In genomic region chr8:76902205-76903078, GRCm38 (mm10) we compare ENCODE assay signal across 8 mouse cellular contexts. TPM values are rescaled to one million over a fixed set of nuclear protein-coding genes. Genes with fewer than 3 reads are reported as not detected.
DNase-seq lines count a peak whose midpoint lies in the region; ATAC-seq and TF ChIP-seq lines count a peak whose summit lies in the region.

No protein-coding gene starts in this region.

- H3K27ac ChIP-seq in kidney, adult 2 months (ENCODE audit: insufficient read depth, low read depth, low read length): peak overlapping the region; percentile 56
- no peak overlapping the region for H3K27ac ChIP-seq in bone marrow, adult 2 months (ENCODE audit: control insufficient read depth, insufficient read depth, low read depth, low read length, poor library complexity)
- no peak overlapping the region for H3K27ac ChIP-seq in heart, embryonic 14.5 days (replicated peaks in 1 of 2; ENCODE audit: control insufficient read depth in 1 of 2, insufficient read depth in 1 of 2, low read depth in 2 of 2, low read length in 2 of 2)

- no peaks in the 10 kb centered on the region for H3K27me3 ChIP-seq in kidney, adult 2 months (replicated peaks; ENCODE audit: control insufficient read depth, insufficient read depth, low read length)
- peaks cover 4% of the 10 kb centered on the region; the same call in 1 of the 2 replicates for H3K27me3 ChIP-seq in heart, embryonic 14.5 days (ENCODE audit: control insufficient read depth, insufficient read depth, low read length)

- no peaks in the 10 kb centered on the region for H3K4me1 ChIP-seq in kidney, adult 2 months (ENCODE audit: control insufficient read depth, insufficient read depth, low read length)
- H3K4me1 ChIP-seq in bone marrow, adult 2 months (ENCODE audit: control insufficient read depth, insufficient read depth, low read length): no peaks in the 10 kb centered on the region; the same call in 1 of the 2 replicates
- peaks cover 2 to 11% of the 10 kb centered on the region in 2 experiments; a peak in 2 of 4 replicates for H3K4me1 ChIP-seq in heart, embryonic 14.5 days (ENCODE audit: control insufficient read depth in 2 of 2, insufficient read depth in 2 of 2, low read length in 2 of 2)

- H3K4me2 ChIP-seq in heart, embryonic 14.5 days (ENCODE audit: low read length): peak overlapping the region; percentile 100

- peak overlapping the region; percentile 77 for H3K9ac ChIP-seq in heart, embryonic 14.5 days (ENCODE audit: low read length)

- H3K36me3 ChIP-seq in kidney, adult 2 months (ENCODE audit: control insufficient read depth, insufficient read depth, low read length): no peaks in the 10 kb centered on the region
- H3K36me3 ChIP-seq in heart, embryonic 14.5 days (ENCODE audit: control insufficient read depth, insufficient read depth, low read length): no peaks in the 10 kb centered on the region

- ATAC-seq in heart, embryonic 14.5 days (ENCODE audit: insufficient number of reproducible peaks, insufficient read depth, low FRiP score, low read depth): no peak

- H3K4me3 ChIP-seq in kidney, adult 2 months (ENCODE audit: insufficient read depth, low read depth, low read length): peak overlapping the region; percentile 79
- peak overlapping the region; percentile 21 for H3K4me3 ChIP-seq in bone marrow, adult 2 months (replicated peaks; ENCODE audit: control insufficient read depth, low read depth, low read length)
- H3K4me3 ChIP-seq in heart, embryonic 14.5 days (ENCODE audit: control insufficient read depth in 1 of 2, insufficient read depth in 1 of 2, low read depth in 1 of 2, low read length in 2 of 2): peak overlapping the region; percentile 66 to 79

- H3K9me3 ChIP-seq in heart, embryonic 14.5 days (ENCODE audit: control insufficient read depth, low read length): no peaks in the 10 kb centered on the region

- TF ChIP-seq POLR2A in kidney, adult 2 months (IDR thresholded peaks at IDR 0.05; ENCODE audit: low read depth, low read length): no peak
- TF ChIP-seq POLR2A in bone marrow, adult 2 months (IDR thresholded peaks at IDR 0.05; ENCODE audit: borderline replicate concordance, control insufficient read depth, low read depth, low read length): no peak

- no peak for TF ChIP-seq CTCF in kidney, adult 2 months (conservative IDR thresholded peaks at IDR 0.05; ENCODE audit: insufficient read depth, insufficient read length, low read depth, low read length)
- no peak for TF ChIP-seq CTCF in bone marrow, adult 2 months (IDR thresholded peaks at IDR 0.05; ENCODE audit: control insufficient read depth, insufficient read depth, low read length)

- WGBS in kidney, adult 2 months: 2% methylated on average over 33 of the region's 35 CpGs
- WGBS in bone marrow, adult 2 months: 2% methylated on average over 34 of the region's 35 CpGs
- WGBS in heart, embryonic 14.5 days: 2% methylated on average over 34 of the region's 35 CpGs

- peak; percentile 16 for DNase-seq in kidney, adult 2 months
- no peak for DNase-seq in kidney, postnatal 4 days
- peak; percentile 1 for DNase-seq in lung, postnatal 10 days
- no peak for DNase-seq in spleen, postnatal 4 days (ENCODE audit: low spot score in 2 of 2)
- DNase-seq in c-Kit-positive CD71-positive TER-119-positive erythroid progenitor cells, embryonic 14.5 days (ENCODE audit: low spot score): no peak
- no peak for DNase-seq in layer of hippocampus, adult 9-11 months

RNA-seq across cellular contexts. Expression of gene Nr3c2, which starts 3.2 kb away (rescaled TPM):
- 7.6 and 9.2 TPM in 2 replicates for polyA plus RNA-seq in kidney, adult 2 months (2012; rRNA removed)
- 0.56 and 0.62 TPM in 2 replicates for polyA plus RNA-seq in bone marrow, adult 2 months (2011; ENCODE audit: insufficient read depth, insufficient read length, low replicate concordance, missing spikeins)
- polyA plus RNA-seq in heart, embryonic 14.5 days (2014; fragmentation: Nextera tagmentation; extraction: Ambion mirVana): 7.3 and 7.4 TPM in 2 replicates

Comparison
In these comparisons a context has a peak if more than half of its experiments do, and no peak if none do; other contexts are left out.
1. DNase-seq: peak in kidney, adult 2 months (single experiment) and lung, postnatal 10 days (single experiment); none in kidney, postnatal 4 days (0 of 2), spleen, postnatal 4 days (0 of 2), c-Kit-positive CD71-positive TER-119-positive erythroid progenitor cells, embryonic 14.5 days (single experiment) and layer of hippocampus, adult 9-11 months (single experiment).
2. H3K4me3 ChIP-seq: peak in every context shown above with its lines; median percentile 79 in kidney, adult 2 months; 72 in heart, embryonic 14.5 days; 21 in bone marrow, adult 2 months.